Mouse (Mus musculus) liver, embryonic 14.5 days (tissue): Measurements from ENCODE around the gene Ltbp4. TPM values are rescaled to one million over a fixed set of nuclear protein-coding genes. Genes with fewer than 3 reads are reported as not detected.
A peak's percentile ranks its signal among the peaks of the same experiment; 100 is the strongest.

Experiments
- ATAC-seq: fragments of 200-750 bp; cut with Nextera tagmentation; 2 replicates; pipeline ENCODE4 v1.8.0; 2017; ENCODE audit warnings: moderate number of reproducible peaks, mild to moderate bottlenecking, moderate library complexity; ENCODE audit not compliant: insufficient read depth
- DNase-seq, 3 experiments: peaks; one replicate each; pipeline ENCODE4 v3.0.0-alpha.2; 2012 to 2013; ENCODE audit warnings: low read depth in 3 of 3, low spot score in 3 of 3
- H3K27ac ChIP-seq: fragments of 300-500 bp; sonication (generic); 2 replicates; pipeline ENCODE4 v1.5.1; 2014; ENCODE audit warnings: moderate library complexity, mild to moderate bottlenecking, control low read depth, inconsistent platforms
- H3K27me3 ChIP-seq: fragments of 300-500 bp; sonication (generic); 2 replicates; pipeline ENCODE4 v1.6.1; 2014; ENCODE audit warnings: mild to moderate bottlenecking, low read length, moderate library complexity; ENCODE audit not compliant: control insufficient read depth, insufficient read depth
- H3K36me3 ChIP-seq: fragments of 300-500 bp; sonication (generic); replicated peaks from 2 replicates; pipeline ENCODE4 v1.6.1; 2014; ENCODE audit warnings: low read depth; ENCODE audit not compliant: control insufficient read depth, insufficient read depth
- H3K4me1 ChIP-seq, 2 experiments: fragments of 200-500 bp in 1 of 2; fragments of 300-500 bp in 1 of 2; sonication (generic) in 1 of 2; replicated peaks; 2 replicates each; pipeline ENCODE4 v1.6.1; 2012 to 2014; ENCODE audit warnings: antibody characterized with exemption in 1 of 2, inconsistent platforms in 1 of 2, low read length in 1 of 2; ENCODE audit not compliant: control insufficient read depth in 2 of 2, insufficient read depth in 2 of 2
- H3K4me2 ChIP-seq: fragments of 300-500 bp; sonication (generic); 2 replicates; pipeline ENCODE4 v1.6.1; 2014; ENCODE audit warnings: low read depth, mild to moderate bottlenecking, control low read depth, moderate library complexity
- H3K4me3 ChIP-seq, 2 experiments: fragments of 200-500 bp in 1 of 2; fragments of 300-500 bp in 1 of 2; sonication (generic) in 1 of 2; 2 replicates each; pipeline ENCODE4 v1.5.1; 2012 to 2014; ENCODE audit warnings: low read depth in 2 of 2, low read length in 2 of 2, mild to moderate bottlenecking in 2 of 2, control low read depth in 1 of 2, inconsistent platforms in 1 of 2, moderate library complexity in 1 of 2; ENCODE audit not compliant: insufficient read depth in 1 of 2
- H3K9ac ChIP-seq: fragments of 300-500 bp; sonication (generic); replicated peaks from 2 replicates; pipeline ENCODE4 v1.6.1; 2014; ENCODE audit warnings: mild to moderate bottlenecking, control low read depth, moderate library complexity
- H3K9me3 ChIP-seq: fragments of 300-500 bp; sonication (generic); 2 replicates; pipeline ENCODE4 v1.6.1; 2016; ENCODE audit warnings: low read length, mixed read lengths; ENCODE audit not compliant: control insufficient read depth
- CTCF ChIP-seq: IDR thresholded peaks from 2 replicates; pipeline ENCODE4 v1.5.1; 2016; ENCODE audit warnings: antibody characterized with exemption, low read depth, control low read depth
- EP300 ChIP-seq: IDR thresholded peaks from 2 replicates; pipeline ENCODE4 v1.6.1; 2016; ENCODE audit warnings: antibody characterized with exemption, low read depth
- WGBS: fragments of 180-500 bp; shearing (Covaris S2); extraction: QIAGEN DNeasy Blood & Tissue Kit; methylation state at CpG from one replicate; pipeline ENCODE4 v1.1.7; 2014; ENCODE audit not compliant: insufficient replicate concordance; 5-methylcytosine and 5-hydroxymethylcytosine counted together
- polyA plus RNA-seq, 2 experiments: library from polyadenylated mRNA; depleted of rRNA in 1 of 2; stranded (reverse) in 1 of 2; unstranded in 1 of 2; fragments of >200 nt; fragmentation: Nextera tagmentation in 1 of 2; extraction: Ambion mirVana in 1 of 2; gene quantifications; 2 replicates each; pipeline versions ENCODE4 v1.2.1 to v1.2.3; 2012 to 2014

Gene Ltbp4
- polyA plus RNA-seq, 2 experiments: 3.0 to 5.2 TPM

DNA sequence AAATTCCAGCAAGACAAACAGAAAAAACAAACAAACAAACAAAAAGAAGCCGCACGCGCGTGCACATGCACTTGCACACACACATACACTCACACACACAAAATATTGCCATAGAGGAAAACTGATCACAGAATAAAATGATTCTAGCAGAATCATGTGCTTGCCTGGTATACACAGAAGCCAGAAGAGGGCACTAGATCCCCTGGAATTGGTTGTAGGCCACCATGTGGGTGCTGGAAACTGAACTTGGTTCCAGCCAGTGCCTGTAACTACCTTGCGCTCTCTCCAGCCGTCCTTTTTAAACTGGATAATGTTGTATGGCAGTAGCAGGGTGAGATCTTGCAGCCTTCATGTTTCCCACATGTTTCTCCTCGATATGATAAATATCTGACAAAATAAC, 48.8 kb downstream of the Ltbp4 start:
- no peak overlapping the region for H3K4me3 ChIP-seq
- H3K27ac ChIP-seq: no peak overlapping the region
- H3K36me3 ChIP-seq: no peaks in the 10 kb centered on the region
- H3K4me2 ChIP-seq: no peak overlapping the region
- DNase-seq: no peak
- no peak for TF ChIP-seq CTCF
- no peak for TF ChIP-seq EP300
- ATAC-seq: no peak
- H3K9ac ChIP-seq: no peak overlapping the region
- 0 out of 2 replicates have a peak, but pooled peaks cover 2% of the 10 kb centered on the region for H3K27me3 ChIP-seq
- WGBS: 74% methylated on average over 7 of the region's 7 CpGs
- H3K9me3 ChIP-seq: no peaks in the 10 kb centered on the region
- H3K4me1 ChIP-seq: no peaks in the 10 kb centered on the region

DNA sequence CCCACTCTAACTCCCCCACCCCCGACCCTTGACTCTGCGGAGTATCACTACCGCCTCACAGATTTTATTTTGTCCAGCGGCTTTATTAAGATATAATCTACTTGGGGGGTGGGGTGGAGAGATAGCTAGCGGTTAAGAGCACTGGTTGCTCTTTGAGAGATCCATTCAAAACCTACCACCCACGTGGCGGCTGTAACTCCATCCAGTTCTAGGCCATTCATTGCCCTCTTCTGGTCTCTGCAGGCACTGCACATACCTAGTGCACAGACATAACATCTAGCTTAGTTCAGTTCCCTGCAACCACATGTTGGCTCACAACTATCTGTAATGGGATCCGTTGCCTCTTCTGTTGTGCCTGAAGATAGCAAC, 51.8 kb downstream of the Ltbp4 start:
- peak; percentile 53 for ATAC-seq
- WGBS: 4% methylated on average over 8 of the region's 8 CpGs
- Histone ChIP-seq H3K4me2 (no peak overlapping the region; the same call in 1 of the 2 replicates), H3K4me1 (no peaks in the 10 kb centered on the region; a peak in 1 of 4 replicates), H3K27me3 (0 out of 2 replicates have a peak, but pooled peaks cover 2% of the 10 kb centered on the region), H3K4me3 (no peak overlapping the region), H3K9me3 (no peaks in the 10 kb centered on the region), H3K9ac (no peak overlapping the region), H3K36me3 (no peaks in the 10 kb centered on the region), H3K27ac (no peak overlapping the region)
- TF ChIP-seq CTCF (peak; percentile 75), EP300 (no peak)
- peak in 1 of 3 experiments; percentile 20 for DNase-seq

DNA sequence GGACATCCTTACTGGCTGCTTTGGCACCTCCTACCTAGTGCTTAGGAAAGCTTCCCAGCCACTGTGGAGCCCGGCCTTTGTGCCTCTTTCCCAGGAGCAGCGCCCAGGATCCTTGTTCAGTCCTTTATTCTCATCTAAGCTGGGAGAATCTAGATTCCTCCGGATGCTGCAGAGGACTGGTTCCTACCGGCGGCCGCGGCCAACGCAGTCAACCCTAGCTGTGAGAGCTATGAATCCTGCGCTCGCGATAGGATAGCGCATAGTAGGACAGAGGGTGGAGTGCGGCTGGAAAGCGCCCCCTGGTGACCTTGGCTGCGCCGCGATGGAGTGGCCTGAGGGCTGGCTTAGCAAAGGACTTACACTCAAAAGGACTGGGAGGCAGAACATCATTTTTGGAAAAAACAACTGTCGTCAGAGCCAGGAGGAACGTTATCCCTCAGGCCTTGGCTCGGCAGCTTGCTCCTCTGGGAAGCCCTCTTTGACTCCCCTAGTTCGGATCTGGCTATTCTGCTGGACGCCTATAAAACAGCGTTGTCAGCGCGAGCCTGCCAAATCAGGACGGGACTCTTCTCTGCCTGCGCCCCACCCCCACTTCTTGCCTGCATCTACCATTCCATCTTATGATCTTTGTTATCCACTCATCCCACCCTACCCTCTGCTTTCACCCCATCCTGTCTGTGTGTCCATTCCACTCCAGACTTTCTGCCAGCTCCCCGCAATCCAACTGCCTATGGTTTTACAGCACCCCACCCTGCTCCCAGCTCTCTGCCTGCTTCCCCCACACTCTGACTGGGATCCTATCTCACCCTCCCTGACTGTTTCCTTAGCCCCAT, 52.4 kb downstream of the Ltbp4 start:
- H3K36me3 ChIP-seq: no peaks in the 10 kb centered on the region
- DNase-seq (no peak), ATAC-seq (0 out of 2 replicates have a peak, but pooled peaks have one; percentile 11)
- no peak for TF ChIP-seq EP300
- TF ChIP-seq CTCF: peak; percentile 68
- 0 out of 2 replicates have a peak, but pooled peaks cover 2% of the 10 kb centered on the region for H3K27me3 ChIP-seq
- H3K4me3 ChIP-seq: no peak overlapping the region
- no peaks in the 10 kb centered on the region; a peak in 1 of 4 replicates for H3K4me1 ChIP-seq
- no peaks in the 10 kb centered on the region for H3K9me3 ChIP-seq
- H3K27ac ChIP-seq: no peak overlapping the region
- H3K4me2 ChIP-seq: no peak overlapping the region; the same call in 1 of the 2 replicates
- WGBS: 2% methylated on average over 28 of the region's 28 CpGs
- H3K9ac ChIP-seq: no peak overlapping the region

DNA sequence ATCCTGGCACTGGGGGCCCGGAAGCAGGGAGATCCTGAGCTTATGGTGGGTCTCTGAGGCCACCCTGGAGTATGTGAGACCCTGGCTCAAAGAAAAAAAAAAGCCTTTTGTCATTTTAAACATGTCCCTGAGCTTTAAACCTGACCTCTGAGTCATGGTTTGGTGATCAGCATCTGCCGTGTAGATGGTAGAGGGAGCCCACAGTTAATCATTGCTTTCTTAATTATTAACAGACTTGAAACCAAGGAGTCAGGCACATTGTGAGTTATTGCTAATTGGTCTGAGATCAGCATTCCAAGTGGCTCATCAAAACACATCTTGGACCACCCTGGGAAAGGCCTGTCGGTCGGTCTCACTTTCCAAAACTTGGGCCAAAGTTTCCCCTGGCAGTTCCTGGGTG, 55.3 kb downstream of the Ltbp4 start:
- DNase-seq (no peak), ATAC-seq (no peak)
- no peak for TF ChIP-seq CTCF
- no peak for TF ChIP-seq EP300
- no peaks in the 10 kb centered on the region; a peak in 1 of 4 replicates for H3K4me1 ChIP-seq
- H3K36me3 ChIP-seq: no peaks in the 10 kb centered on the region
- H3K4me2 ChIP-seq: no peak overlapping the region
- no peak overlapping the region for H3K27ac ChIP-seq
- no peaks in the 10 kb centered on the region for H3K9me3 ChIP-seq
- WGBS: 63% methylated on average over 4 of the region's 4 CpGs
- no peak overlapping the region for H3K4me3 ChIP-seq
- no peak overlapping the region for H3K9ac ChIP-seq
- H3K27me3 ChIP-seq: 0 out of 2 replicates have a peak, but pooled peaks cover 2% of the 10 kb centered on the region

DNA sequence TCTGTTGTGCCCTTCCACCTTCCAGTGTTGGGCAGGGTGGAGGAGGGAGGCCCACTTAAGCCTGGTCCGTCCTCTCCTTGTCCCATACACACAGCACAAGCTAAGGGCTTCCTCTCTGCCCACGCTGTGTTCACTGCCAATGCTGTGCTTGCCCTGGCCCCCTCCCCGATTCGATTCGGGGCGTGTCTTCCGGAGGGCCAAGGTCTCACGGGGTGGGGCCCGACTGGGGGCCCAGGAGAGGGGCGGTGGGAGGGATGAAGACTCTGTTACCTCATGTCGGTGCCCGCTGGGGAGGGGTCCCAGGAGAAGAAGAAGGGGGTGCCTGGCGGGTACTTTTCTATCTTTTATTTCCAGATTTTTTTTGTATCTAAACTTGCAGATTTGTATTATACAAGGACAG, 55.8 kb downstream of the Ltbp4 start:
- ATAC-seq: no peak

More for the DNA sequence above, 55.8 kb downstream of the Ltbp4 start:
- H3K4me1 ChIP-seq: no peaks in the 10 kb centered on the region; a peak in 1 of 4 replicates
- DNase-seq: no peak
- H3K36me3 ChIP-seq: no peaks in the 10 kb centered on the region
- no peaks in the 10 kb centered on the region for H3K9me3 ChIP-seq
- 55% methylated on average over 13 of the region's 13 CpGs for WGBS
- TF ChIP-seq EP300 (no peak), CTCF (no peak)
- no peak overlapping the region for H3K9ac ChIP-seq
- no peak overlapping the region for H3K27ac ChIP-seq
- no peak overlapping the region for H3K4me3 ChIP-seq
- H3K27me3 ChIP-seq: 0 out of 2 replicates have a peak, but pooled peaks cover 2% of the 10 kb centered on the region
- H3K4me2 ChIP-seq: no peak overlapping the region
